Mouse (Mus musculus): Measurements from ENCODE around the gene Prkn. TPM values are rescaled to one million over a fixed set of nuclear protein-coding genes. Genes with fewer than 3 reads are reported as not detected.

Gene Prkn
- total RNA-seq, 1 experiment = 1.7 TPM

GRCm38 (mm10) chr17:11490051-11490450, 649.9 kb downstream of the Prkn start:
- in situ Hi-C loops (cut with MboI; ENCODE audit: low sequenced_read_pairs in 2 of 2, unreplicated experiment in 2 of 2) = no loop called here
- Histone ChIP-seq H3K4me1 (ENCODE audit: control insufficient read depth in 2 of 2, insufficient read depth in 2 of 2, low read length in 2 of 2, poor library complexity in 1 of 2) (no peaks in the 10 kb centered on the region), H3K9ac (ENCODE audit: insufficient read depth, low read depth, low read length, poor library complexity, severe bottlenecking) (no peak overlapping the region), H3K36me3 (ENCODE audit: control insufficient read depth, insufficient read depth, low read length, poor library complexity, severe bottlenecking) (no peaks in the 10 kb centered on the region), H3K27ac (ENCODE audit: insufficient read depth, low read depth, low read length, poor library complexity, severe bottlenecking) (no peak overlapping the region), H3K9me3 (ENCODE audit: control insufficient read depth, insufficient read depth, low read depth, low read length) (no peaks in the 10 kb centered on the region), H3K4me3 (ENCODE audit: insufficient read depth in 1 of 2, low read depth in 1 of 2, low read length in 2 of 2, poor library complexity in 1 of 2, severe bottlenecking in 1 of 2) (no peak overlapping the region)
- no peak for TF ChIP-seq HCFC1 (IDR thresholded peaks at IDR 0.05; ENCODE audit: borderline replicate concordance, insufficient read depth, low read length)
- no peak for DNase-seq (ENCODE audit: low read depth, low spot score)

GRCm38 (mm10) chr17:11502556-11502955, 662.4 kb downstream of the Prkn start:
- Histone ChIP-seq H3K4me1 (ENCODE audit: control insufficient read depth in 2 of 2, insufficient read depth in 2 of 2, low read length in 2 of 2, poor library complexity in 1 of 2) (no peaks in the 10 kb centered on the region), H3K27ac (ENCODE audit: insufficient read depth, low read depth, low read length, poor library complexity, severe bottlenecking) (no peak overlapping the region), H3K36me3 (ENCODE audit: control insufficient read depth, insufficient read depth, low read length, poor library complexity, severe bottlenecking) (no peaks in the 10 kb centered on the region), H3K9ac (ENCODE audit: insufficient read depth, low read depth, low read length, poor library complexity, severe bottlenecking) (no peak overlapping the region), H3K4me3 (ENCODE audit: insufficient read depth in 1 of 2, low read depth in 1 of 2, low read length in 2 of 2, poor library complexity in 1 of 2, severe bottlenecking in 1 of 2) (no peak overlapping the region), H3K9me3 (ENCODE audit: control insufficient read depth, insufficient read depth, low read depth, low read length) (no peaks in the 10 kb centered on the region)
- in situ Hi-C loops (cut with MboI; ENCODE audit: low sequenced_read_pairs in 2 of 2, unreplicated experiment in 2 of 2) = no loop called here
- no peak for DNase-seq (ENCODE audit: low read depth, low spot score)
- no peak for TF ChIP-seq HCFC1 (IDR thresholded peaks at IDR 0.05; ENCODE audit: borderline replicate concordance, insufficient read depth, low read length)

- in situ Hi-C loops (cut with MboI; ENCODE audit: low sequenced_read_pairs in 2 of 2, unreplicated experiment in 2 of 2) = no loop called here
Measured at GRCm38 (mm10) chr17:11504496-11504895, 664.3 kb downstream of the Prkn start.

GRCm38 (mm10) chr17:11507082-11507481, 666.9 kb downstream of the Prkn start:
- no peaks in the 10 kb centered on the region for H3K4me1 ChIP-seq (ENCODE audit: control insufficient read depth in 2 of 2, insufficient read depth in 2 of 2, low read length in 2 of 2, poor library complexity in 1 of 2)
- TF ChIP-seq ZNF384 (IDR thresholded peaks at IDR 0.05; ENCODE audit: low read depth, low read length) (no peak), HCFC1 (IDR thresholded peaks at IDR 0.05; ENCODE audit: borderline replicate concordance, insufficient read depth, low read length) (no peak), CHD2 (IDR thresholded peaks at IDR 0.05; ENCODE audit: low read depth, low read length) (no peak), ZC3H11A (IDR thresholded peaks at IDR 0.05; ENCODE audit: borderline replicate concordance, low read depth, low read length) (no peak), MAFK (IDR thresholded peaks at IDR 0.05; ENCODE audit: insufficient read depth, low read depth, low read length) (no peak)
- in situ Hi-C loops (cut with MboI; ENCODE audit: low sequenced_read_pairs in 2 of 2, unreplicated experiment in 2 of 2) = no loop called here
- H3K36me3 ChIP-seq (ENCODE audit: control insufficient read depth, insufficient read depth, low read length, poor library complexity, severe bottlenecking) = no peaks in the 10 kb centered on the region
- no peak overlapping the region for H3K4me3 ChIP-seq (ENCODE audit: insufficient read depth in 1 of 2, low read depth in 1 of 2, low read length in 2 of 2, poor library complexity in 1 of 2, severe bottlenecking in 1 of 2)
- H3K9ac ChIP-seq (ENCODE audit: insufficient read depth, low read depth, low read length, poor library complexity, severe bottlenecking) = no peak overlapping the region
- H3K27ac ChIP-seq (ENCODE audit: insufficient read depth, low read depth, low read length, poor library complexity, severe bottlenecking) = no peak overlapping the region
- H3K9me3 ChIP-seq (ENCODE audit: control insufficient read depth, insufficient read depth, low read depth, low read length) = no peaks in the 10 kb centered on the region
- no peak for DNase-seq (ENCODE audit: low read depth, low spot score)

More at GRCm38 (mm10) chr17:11504496-11504895, 664.3 kb downstream of the Prkn start:
- no peak for DNase-seq (ENCODE audit: low read depth, low spot score)
- TF ChIP-seq ZC3H11A (IDR thresholded peaks at IDR 0.05; ENCODE audit: borderline replicate concordance, low read depth, low read length) (no peak), CHD2 (IDR thresholded peaks at IDR 0.05; ENCODE audit: low read depth, low read length) (no peak), ZNF384 (IDR thresholded peaks at IDR 0.05; ENCODE audit: low read depth, low read length) (no peak), MAFK (IDR thresholded peaks at IDR 0.05; ENCODE audit: insufficient read depth, low read depth, low read length) (no peak)
- no peak overlapping the region for H3K9ac ChIP-seq (ENCODE audit: insufficient read depth, low read depth, low read length, poor library complexity, severe bottlenecking)
- H3K4me1 ChIP-seq (ENCODE audit: control insufficient read depth in 2 of 2, insufficient read depth in 2 of 2, low read length in 2 of 2, poor library complexity in 1 of 2) = no peaks in the 10 kb centered on the region
- H3K27ac ChIP-seq (ENCODE audit: insufficient read depth, low read depth, low read length, poor library complexity, severe bottlenecking) = no peak overlapping the region
- no peaks in the 10 kb centered on the region for H3K9me3 ChIP-seq (ENCODE audit: control insufficient read depth, insufficient read depth, low read depth, low read length)
- no peaks in the 10 kb centered on the region for H3K36me3 ChIP-seq (ENCODE audit: control insufficient read depth, insufficient read depth, low read length, poor library complexity, severe bottlenecking)
- H3K4me3 ChIP-seq (ENCODE audit: insufficient read depth in 1 of 2, low read depth in 1 of 2, low read length in 2 of 2, poor library complexity in 1 of 2, severe bottlenecking in 1 of 2) = no peak overlapping the region

GRCm38 (mm10) chr17:11510081-11510480, 669.9 kb downstream of the Prkn start:
- no peak for TF ChIP-seq ZNF384 (IDR thresholded peaks at IDR 0.05; ENCODE audit: low read depth, low read length)
- no peak for TF ChIP-seq CHD2 (IDR thresholded peaks at IDR 0.05; ENCODE audit: low read depth, low read length)
- no peak for TF ChIP-seq MAFK (IDR thresholded peaks at IDR 0.05; ENCODE audit: insufficient read depth, low read depth, low read length)
- TF ChIP-seq ZC3H11A (IDR thresholded peaks at IDR 0.05; ENCODE audit: borderline replicate concordance, low read depth, low read length) = no peak
- TF ChIP-seq HCFC1 (IDR thresholded peaks at IDR 0.05; ENCODE audit: borderline replicate concordance, insufficient read depth, low read length) = no peak
- in situ Hi-C loops (cut with MboI; ENCODE audit: low sequenced_read_pairs in 2 of 2, unreplicated experiment in 2 of 2) = no loop called here

More at GRCm38 (mm10) chr17:11510081-11510480, 669.9 kb downstream of the Prkn start:
- no peak overlapping the region for H3K9ac ChIP-seq (ENCODE audit: insufficient read depth, low read depth, low read length, poor library complexity, severe bottlenecking)
- 0 out of 4 replicates have a peak, but pooled peaks cover 0 to 2% of the 10 kb centered on the region in 2 experiments for H3K4me1 ChIP-seq (ENCODE audit: control insufficient read depth in 2 of 2, insufficient read depth in 2 of 2, low read length in 2 of 2, poor library complexity in 1 of 2)
- H3K27ac ChIP-seq (ENCODE audit: insufficient read depth, low read depth, low read length, poor library complexity, severe bottlenecking) = no peak overlapping the region
- H3K4me3 ChIP-seq (ENCODE audit: insufficient read depth in 1 of 2, low read depth in 1 of 2, low read length in 2 of 2, poor library complexity in 1 of 2, severe bottlenecking in 1 of 2) = no peak overlapping the region
- no peak for DNase-seq (ENCODE audit: low read depth, low spot score)
- H3K9me3 ChIP-seq (ENCODE audit: control insufficient read depth, insufficient read depth, low read depth, low read length) = no peaks in the 10 kb centered on the region
- H3K36me3 ChIP-seq (ENCODE audit: control insufficient read depth, insufficient read depth, low read length, poor library complexity, severe bottlenecking) = no peaks in the 10 kb centered on the region
